Comparison of ENCODE assay signal across 12 mouse cellular contexts in the genomic region with DNA sequence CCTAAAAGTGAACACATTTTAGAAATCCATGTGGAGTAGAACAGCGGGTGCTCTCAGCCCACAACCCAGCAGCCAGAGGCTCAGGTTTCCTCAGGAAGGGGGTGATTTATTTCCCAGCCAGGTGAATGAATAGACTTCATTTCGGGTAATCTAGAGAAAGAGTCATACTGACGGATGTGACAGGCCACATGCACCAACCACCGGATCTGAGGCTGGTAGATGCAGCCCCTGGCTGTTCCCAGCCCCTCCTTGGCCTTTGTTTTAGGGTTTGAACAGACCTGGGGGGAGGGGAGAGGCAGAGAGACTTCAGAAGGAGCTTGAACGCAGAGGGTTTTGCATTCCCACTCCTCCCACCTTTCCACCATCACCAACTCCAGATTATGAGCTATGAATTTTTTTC. TPM values are rescaled to one million over a fixed set of nuclear protein-coding genes. Genes with fewer than 3 reads are reported as not detected.
DNase-seq lines count a peak whose midpoint lies in the region; ATAC-seq and TF ChIP-seq lines count a peak whose summit lies in the region.
"Had no signal": no experiment of that assay in that cellular context is flagged by ENCODE, and none has a peak within 500 bp of the region (broad histone marks: within the 10 kb centered on the region; RNA-seq: fewer than 3 reads in every experiment).

No protein-coding gene starts in this region.

- peak; percentile 50 for DNase-seq in forebrain, embryonic 10.5 days (ENCODE audit: extremely low spot score, low spot score)
- no peak for DNase-seq in forebrain, postnatal 0 days
- DNase-seq in thymus, postnatal 0 days (ENCODE audit: low spot score), result peak; percentile 42
- DNase-seq in thymus, postnatal 10 days (ENCODE audit: low spot score in 2 of 2), result no peak
- peak; percentile 82 for DNase-seq in limb, embryonic 11.5 days (ENCODE audit: low spot score)
- DNase-seq in layer of hippocampus, postnatal 25 days (ENCODE audit: extremely low spot score in 1 of 2, low spot score in 1 of 2), result no peak
- no peak for DNase-seq in right cerebral cortex, postnatal 25 days
- no peak for DNase-seq in layer of hippocampus, postnatal 10 days (ENCODE audit: low spot score in 2 of 2)
- DNase-seq: cerebellum, adult 11-12 months; gastrocnemius, adult 2 months; kidney, adult 11 months; lung, postnatal 14 days had no signal

- peaks cover 64% of the 10 kb centered on the region for H3K4me1 ChIP-seq in forebrain, embryonic 10.5 days
- H3K4me1 ChIP-seq in forebrain, postnatal 0 days (ENCODE audit: insufficient read depth), result peaks cover 19% of the 10 kb centered on the region
- peaks cover 65% of the 10 kb centered on the region for H3K4me1 ChIP-seq in limb, embryonic 11.5 days (ENCODE audit: control insufficient read depth, insufficient read depth, low read length)

- no peak overlapping the region for H3K4me2 ChIP-seq in forebrain, postnatal 0 days (ENCODE audit: low read depth)
- no peak overlapping the region for H3K4me2 ChIP-seq in limb, embryonic 11.5 days (ENCODE audit: low read depth, severe bottlenecking)

- H3K36me3 ChIP-seq in forebrain, embryonic 10.5 days (replicated peaks), result peaks cover 78% of the 10 kb centered on the region
- peaks cover 41% of the 10 kb centered on the region for H3K36me3 ChIP-seq in forebrain, postnatal 0 days (ENCODE audit: insufficient read depth)
- H3K36me3 ChIP-seq in limb, embryonic 11.5 days (ENCODE audit: control insufficient read depth, insufficient read depth, low read length), result peaks cover 11% of the 10 kb centered on the region; the same call in 1 of the 2 replicates

- no peak for ATAC-seq in forebrain, postnatal 0 days
- ATAC-seq in limb, embryonic 11.5 days (ENCODE audit: insufficient number of reproducible peaks, low FRiP score, low TSS enrichment, low read depth), result peak; percentile 84

- peak overlapping the region; percentile 97 for H3K27ac ChIP-seq in forebrain, embryonic 10.5 days
- H3K27ac ChIP-seq in forebrain, postnatal 0 days (ENCODE audit: low read depth, low read length), result no peak overlapping the region
- peak overlapping the region; percentile 94 for H3K27ac ChIP-seq in limb, embryonic 11.5 days (replicated peaks; ENCODE audit: low read depth, low read length)
- H3K27ac ChIP-seq: gastrocnemius, adult 2 months had no signal

- H3K4me3 ChIP-seq in forebrain, embryonic 10.5 days, result no peak overlapping the region
- H3K4me3 ChIP-seq in forebrain, postnatal 0 days (ENCODE audit: low read depth, low read length), result no peak overlapping the region
- no peak overlapping the region for H3K4me3 ChIP-seq in limb, embryonic 11.5 days (ENCODE audit: low read depth, low read length)
- H3K4me3 ChIP-seq: gastrocnemius, adult 2 months had no signal

- no peak overlapping the region for H3K9ac ChIP-seq in forebrain, postnatal 0 days
- H3K9ac ChIP-seq in limb, embryonic 11.5 days (ENCODE audit: low read length), result peak overlapping the region; percentile 51; the same call in 1 of the 2 replicates

- no peak for TF ChIP-seq CTCF in forebrain, postnatal 0 days (IDR thresholded peaks at IDR 0.05; ENCODE audit: low read depth)

- 6% methylated on average over 5 of the region's 5 CpGs for WGBS in forebrain, embryonic 10.5 days
- WGBS in forebrain, postnatal 0 days, result 16% methylated on average over 5 of the region's 5 CpGs
- under 1% methylated on average over 5 of the region's 5 CpGs for WGBS in limb, embryonic 11.5 days

- H3K27me3 ChIP-seq in forebrain, embryonic 10.5 days (ENCODE audit: poor library complexity, severe bottlenecking), result no peaks in the 10 kb centered on the region
- no peaks in the 10 kb centered on the region for H3K27me3 ChIP-seq in forebrain, postnatal 0 days (ENCODE audit: insufficient read depth, low read length)
- H3K27me3 ChIP-seq in limb, embryonic 11.5 days (ENCODE audit: control insufficient read depth, insufficient read depth, low read length), result no peaks in the 10 kb centered on the region

- no peaks in the 10 kb centered on the region; the same call in 1 of the 2 replicates for H3K9me3 ChIP-seq in forebrain, embryonic 10.5 days
- no peaks in the 10 kb centered on the region for H3K9me3 ChIP-seq in forebrain, postnatal 0 days (ENCODE audit: low read length)
- no peaks in the 10 kb centered on the region for H3K9me3 ChIP-seq in limb, embryonic 11.5 days (ENCODE audit: control insufficient read depth, low read length)

RNA-seq across cellular contexts. Expression of a gene that starts 14.6 kb away (rescaled TPM):
- 0.14 and 0.36 TPM in 2 replicates for polyA plus RNA-seq in forebrain, embryonic 10.5 days (2016; fragmentation: Nextera tagmentation; extraction: Ambion mirVana)
- total RNA-seq in forebrain, postnatal 0 days (2014; rRNA removed), result 0.29 and 0.54 TPM in 2 replicates
- 0.31 and 0.33 TPM in 2 replicates for polyA plus RNA-seq in forebrain, postnatal 0 days (2015; fragmentation: Nextera tagmentation; extraction: Ambion mirVana)
- polyA plus RNA-seq in thymus, postnatal 0 days (2015; fragmentation: Nextera tagmentation; extraction: Ambion mirVana), result 0.06 TPM in 1 of 2 replicates, not detected in the other
- 0.31 TPM in 1 of 2 replicates, not detected in the other for polyA plus RNA-seq in limb, embryonic 11.5 days (2014; fragmentation: Nextera tagmentation; extraction: Ambion mirVana)
- 1 to 10 TPM in 1 of 2 experiments, under 1 TPM in 1; 0.66 to 1.1 TPM for total RNA-seq in layer of hippocampus, postnatal 25 days (2021)
- 1 to 10 TPM in 1 of 2 experiments, under 1 TPM in 1; 0.89 to 1.0 TPM for total RNA-seq in layer of hippocampus, postnatal 10 days (2021)
- total RNA-seq: gastrocnemius, adult 2 months had no signal

RNA-seq across cellular contexts. Expression of a gene that starts 23.3 kb away (rescaled TPM):
- 279 and 280 TPM in 2 replicates for polyA plus RNA-seq in forebrain, embryonic 10.5 days (2016; fragmentation: Nextera tagmentation; extraction: Ambion mirVana)
- total RNA-seq in forebrain, postnatal 0 days (2014; rRNA removed), result 120 and 147 TPM in 2 replicates
- polyA plus RNA-seq in forebrain, postnatal 0 days (2015; fragmentation: Nextera tagmentation; extraction: Ambion mirVana), result 209 and 217 TPM in 2 replicates
- polyA plus RNA-seq in thymus, postnatal 0 days (2015; fragmentation: Nextera tagmentation; extraction: Ambion mirVana), result 188 and 210 TPM in 2 replicates
- polyA plus RNA-seq in limb, embryonic 11.5 days (2014; fragmentation: Nextera tagmentation; extraction: Ambion mirVana), result 320 and 334 TPM in 2 replicates
- 100 to 1,000 TPM; 101 to 105 TPM for total RNA-seq in layer of hippocampus, postnatal 25 days (2021)
- 100 to 1,000 TPM; 111 to 112 TPM for total RNA-seq in layer of hippocampus, postnatal 10 days (2021)

RNA-seq across cellular contexts. Expression of a gene that starts 37.6 kb away (rescaled TPM):
- 5.5 and 8.3 TPM in 2 replicates for polyA plus RNA-seq in forebrain, embryonic 10.5 days (2016; fragmentation: Nextera tagmentation; extraction: Ambion mirVana)
- 0.85 and 1.6 TPM in 2 replicates for total RNA-seq in forebrain, postnatal 0 days (2014; rRNA removed)
- 0.30 and 0.34 TPM in 2 replicates for polyA plus RNA-seq in forebrain, postnatal 0 days (2015; fragmentation: Nextera tagmentation; extraction: Ambion mirVana)
- polyA plus RNA-seq in thymus, postnatal 0 days (2015; fragmentation: Nextera tagmentation; extraction: Ambion mirVana), result 8.0 and 9.1 TPM in 2 replicates
- 5.4 and 7.7 TPM in 2 replicates for polyA plus RNA-seq in limb, embryonic 11.5 days (2014; fragmentation: Nextera tagmentation; extraction: Ambion mirVana)
- not detected for total RNA-seq in layer of hippocampus, postnatal 25 days (2021)
- under 1 TPM in 1 of 2 experiments, not detected in 1; 0.39 TPM for total RNA-seq in layer of hippocampus, postnatal 10 days (2021)
- total RNA-seq: gastrocnemius, adult 2 months had no signal

RNA-seq across cellular contexts. Expression of a gene that starts 44.0 kb away (rescaled TPM):
- 23.1 and 23.6 TPM in 2 replicates for polyA plus RNA-seq in forebrain, embryonic 10.5 days (2016; fragmentation: Nextera tagmentation; extraction: Ambion mirVana)
- 11.6 and 13.0 TPM in 2 replicates for total RNA-seq in forebrain, postnatal 0 days (2014; rRNA removed)
- 20.5 and 21.3 TPM in 2 replicates for polyA plus RNA-seq in forebrain, postnatal 0 days (2015; fragmentation: Nextera tagmentation; extraction: Ambion mirVana)
- polyA plus RNA-seq in thymus, postnatal 0 days (2015; fragmentation: Nextera tagmentation; extraction: Ambion mirVana), result 5.0 and 6.0 TPM in 2 replicates
- 19.2 and 22.9 TPM in 2 replicates for polyA plus RNA-seq in limb, embryonic 11.5 days (2014; fragmentation: Nextera tagmentation; extraction: Ambion mirVana)
- total RNA-seq in layer of hippocampus, postnatal 25 days (2021), result 10 to 100 TPM; 40.7 to 45.0 TPM
- total RNA-seq in layer of hippocampus, postnatal 10 days (2021), result 10 to 100 TPM; 36.5 to 45.0 TPM

RNA-seq across cellular contexts. Expression of a gene that starts 55.6 kb away (rescaled TPM):
- polyA plus RNA-seq in forebrain, embryonic 10.5 days (2016; fragmentation: Nextera tagmentation; extraction: Ambion mirVana), result 1,920 and 1,979 TPM in 2 replicates
- total RNA-seq in forebrain, postnatal 0 days (2014; rRNA removed), result 205 and 270 TPM in 2 replicates
- polyA plus RNA-seq in forebrain, postnatal 0 days (2015; fragmentation: Nextera tagmentation; extraction: Ambion mirVana), result 653 and 670 TPM in 2 replicates
- polyA plus RNA-seq in thymus, postnatal 0 days (2015; fragmentation: Nextera tagmentation; extraction: Ambion mirVana), result 683 and 713 TPM in 2 replicates
- polyA plus RNA-seq in limb, embryonic 11.5 days (2014; fragmentation: Nextera tagmentation; extraction: Ambion mirVana), result 1,585 and 1,592 TPM in 2 replicates
- 100 to 1,000 TPM; 253 to 258 TPM for total RNA-seq in layer of hippocampus, postnatal 25 days (2021)
- total RNA-seq in layer of hippocampus, postnatal 10 days (2021), result 100 to 1,000 TPM; 399 to 417 TPM

Comparison
In these comparisons a context has a peak if more than half of its experiments do, and no peak if none do; other contexts are left out.
1. DNase-seq: peak in forebrain, embryonic 10.5 days (single experiment), thymus, postnatal 0 days (single experiment) and limb, embryonic 11.5 days (single experiment); none in forebrain, postnatal 0 days (single experiment), thymus, postnatal 10 days (0 of 2), layer of hippocampus, postnatal 25 days (0 of 2), right cerebral cortex, postnatal 25 days (single experiment) and layer of hippocampus, postnatal 10 days (0 of 2).